Mouse (Mus musculus) lung, embryonic 16.5 days (tissue): ENCODE results near the gene Tagap. TPM values are rescaled to one million over a fixed set of nuclear protein-coding genes. Genes with fewer than 3 reads are reported as not detected.

Experiments
- ATAC-seq: fragments of 200-750 bp; cut with Nextera tagmentation; 2 replicates; pipeline ENCODE4 v1.8.0; 2017; ENCODE audit warnings: low read depth, mild to moderate bottlenecking, moderate library complexity
- H3K27ac ChIP-seq: fragments of 300-500 bp; sonication (generic); 2 replicates; pipeline ENCODE4 v1.5.1; 2014; ENCODE audit warnings: mild to moderate bottlenecking, control low read depth, low read length
- H3K27me3 ChIP-seq: fragments of 300-500 bp; sonication (generic); 2 replicates; pipeline ENCODE4 v1.6.1; 2014; ENCODE audit warnings: low read depth, low read length, mixed read lengths; ENCODE audit not compliant: control insufficient read depth, insufficient read depth
- H3K36me3 ChIP-seq: fragments of 300-500 bp; sonication (generic); 2 replicates; pipeline ENCODE4 v1.6.1; 2014; ENCODE audit warnings: low read length; ENCODE audit not compliant: control insufficient read depth, insufficient read depth
- H3K4me1 ChIP-seq: fragments of 300-500 bp; sonication (generic); replicated peaks from 2 replicates; pipeline ENCODE4 v1.6.1; 2014; ENCODE audit warnings: low read length, mixed read lengths; ENCODE audit not compliant: control insufficient read depth, insufficient read depth
- H3K4me2 ChIP-seq: fragments of 300-500 bp; sonication (generic); 2 replicates; pipeline ENCODE4 v1.6.1; 2014; ENCODE audit warnings: low read depth, low read length, control low read depth
- H3K4me3 ChIP-seq: fragments of 300-500 bp; sonication (generic); 2 replicates; pipeline ENCODE4 v1.5.1; 2014; ENCODE audit warnings: mild to moderate bottlenecking, low read length, control low read depth
- H3K9ac ChIP-seq: fragments of 300-500 bp; sonication (generic); 2 replicates; pipeline ENCODE4 v1.6.1; 2014; ENCODE audit warnings: low read length, control low read depth
- H3K9me3 ChIP-seq: fragments of 300-500 bp; sonication (generic); 2 replicates; pipeline ENCODE4 v1.6.1; 2016; ENCODE audit warnings: low read length; ENCODE audit not compliant: control insufficient read depth
- WGBS: fragments of 180-500 bp; shearing (Covaris S2); extraction: QIAGEN DNeasy Blood & Tissue Kit; methylation state at CpG from one replicate; pipeline ENCODE4 v1.1.7; 2014; 5-methylcytosine and 5-hydroxymethylcytosine counted together
- polyA plus RNA-seq: library from polyadenylated mRNA; unstranded; fragments of >200 nt; fragmentation: Nextera tagmentation; extraction: Ambion mirVana; gene quantifications from 2 replicates; pipeline ENCODE4 v1.2.1, GENCODE M21; 2015

Gene Tagap
- polyA plus RNA-seq = 1.0 and 1.8 TPM in 2 replicates

DNA sequence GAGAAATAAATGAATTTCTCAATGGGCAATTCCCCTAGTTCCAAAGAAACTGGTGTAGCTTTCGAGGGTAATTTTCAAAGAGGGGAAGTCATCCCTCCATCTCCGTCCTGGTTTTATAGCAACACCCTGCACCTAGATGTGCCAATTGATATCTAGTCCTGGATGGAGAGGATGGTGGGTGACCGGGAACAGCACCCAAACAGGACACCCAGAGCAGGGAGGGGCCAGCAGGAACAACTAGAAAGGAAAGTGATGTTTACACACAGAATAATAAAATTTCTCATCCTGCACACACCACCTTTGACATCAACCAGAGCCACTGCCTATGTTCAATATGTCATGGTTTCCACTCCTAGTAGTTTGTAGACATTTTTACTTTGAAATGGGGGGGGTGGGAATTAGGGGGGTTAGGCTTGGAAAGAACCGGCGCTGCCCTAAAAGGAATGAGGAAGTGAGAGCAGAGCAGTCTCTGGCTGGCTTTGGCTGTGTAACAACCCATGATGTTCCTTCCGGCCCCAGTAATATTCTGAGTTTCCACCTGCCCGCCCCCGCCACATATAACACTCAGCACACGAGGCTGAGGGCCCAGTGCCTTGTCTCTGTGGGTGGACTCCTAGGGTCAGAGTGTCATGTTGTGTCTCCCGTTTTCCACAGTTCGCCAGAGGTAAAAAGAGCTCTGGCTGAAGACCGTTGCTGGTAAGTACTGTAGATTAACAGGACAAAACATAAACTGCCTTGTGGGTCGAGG lies at the start of gene Tagap:
Gene Tagap, plus strand, starts transcription at position 588 of the 748 bp plus-strand sequence.
- Histone ChIP-seq H3K9ac (no peak within 1 kb of the TSS), H3K4me3 (no peak within 1 kb of the TSS), H3K27ac (no peak within 1 kb of the TSS), H3K4me1 (peaks cover 14% of the 10 kb centered on the region; the same call in 1 of the 2 replicates), H3K36me3 (no peaks in the 10 kb centered on the region), H3K27me3 (no peaks in the 10 kb centered on the region), H3K9me3 (no peaks in the 10 kb centered on the region), H3K4me2 (no peak within 1 kb of the TSS)
- WGBS = 34% methylated on average over 13 of the region's 13 CpGs
- ATAC-seq = peak; percentile 29; the same call in 1 of the 2 replicates

DNA sequence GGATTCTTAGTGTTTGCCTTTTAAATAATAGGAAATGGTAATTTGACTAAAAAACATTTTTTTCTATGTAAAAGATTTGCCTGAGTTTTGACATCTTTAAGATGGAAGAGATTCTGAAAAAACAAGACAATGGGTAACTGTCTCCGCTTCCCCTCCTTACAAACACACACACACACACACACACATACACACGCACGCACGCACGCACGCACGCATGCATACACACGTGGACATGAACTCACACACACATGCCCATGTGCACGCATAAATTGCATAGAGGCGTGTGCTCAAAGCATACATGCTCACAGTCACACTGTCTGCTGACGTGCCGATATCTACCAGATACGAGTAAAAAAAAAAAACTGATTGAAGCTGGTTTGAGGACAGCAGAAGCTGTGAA lies 49.3 kb upstream of the Tagap start:
- ATAC-seq = no peak
- Histone ChIP-seq H3K9ac (no peak overlapping the region), H3K4me2 (no peak overlapping the region), H3K4me3 (no peak overlapping the region), H3K27me3 (no peaks in the 10 kb centered on the region; the same call in 1 of the 2 replicates), H3K9me3 (no peaks in the 10 kb centered on the region), H3K36me3 (no peaks in the 10 kb centered on the region), H3K4me1 (peaks cover 3% of the 10 kb centered on the region; the same call in 1 of the 2 replicates), H3K27ac (no peak overlapping the region)
- 85% methylated on average over 13 of the region's 13 CpGs for WGBS

DNA sequence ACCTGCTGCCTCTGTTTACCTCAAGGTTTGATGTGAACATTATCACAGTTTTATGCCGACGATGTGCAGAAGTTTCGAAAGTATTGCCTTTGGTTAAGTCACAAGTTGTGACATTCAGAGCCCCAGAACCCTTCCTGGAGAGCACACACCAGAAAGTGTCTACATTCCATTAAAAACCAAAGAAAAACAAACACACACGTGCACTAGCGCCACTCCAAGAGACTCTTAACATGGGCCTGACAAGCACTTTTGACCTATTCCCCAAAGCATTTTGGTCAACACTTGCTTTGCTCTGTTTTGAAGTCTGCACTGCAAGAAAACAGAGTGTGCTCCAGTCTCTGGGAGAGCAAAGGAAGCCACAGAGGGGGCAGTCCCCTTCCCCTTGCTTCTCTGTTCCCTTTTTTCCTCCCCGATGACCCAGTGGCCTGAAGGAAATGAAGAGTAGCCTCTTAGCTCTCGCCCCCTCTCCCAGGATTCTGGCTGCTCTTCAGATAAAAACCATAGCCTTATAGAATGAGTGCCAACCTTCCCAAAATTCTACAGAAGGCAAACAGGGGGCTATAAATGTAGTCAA lies 48.5 kb upstream of the Tagap start:
- H3K4me3 ChIP-seq = no peak overlapping the region
- H3K27me3 ChIP-seq = no peaks in the 10 kb centered on the region; the same call in 1 of the 2 replicates
- H3K9me3 ChIP-seq = no peaks in the 10 kb centered on the region
- H3K27ac ChIP-seq = no peak overlapping the region
- no peak overlapping the region for H3K4me2 ChIP-seq
- no peaks in the 10 kb centered on the region for H3K36me3 ChIP-seq
- ATAC-seq = no peak
- 30% methylated on average over 7 of the region's 7 CpGs for WGBS
- H3K4me1 ChIP-seq = peaks cover 3% of the 10 kb centered on the region; the same call in 1 of the 2 replicates
- no peak overlapping the region for H3K9ac ChIP-seq

DNA sequence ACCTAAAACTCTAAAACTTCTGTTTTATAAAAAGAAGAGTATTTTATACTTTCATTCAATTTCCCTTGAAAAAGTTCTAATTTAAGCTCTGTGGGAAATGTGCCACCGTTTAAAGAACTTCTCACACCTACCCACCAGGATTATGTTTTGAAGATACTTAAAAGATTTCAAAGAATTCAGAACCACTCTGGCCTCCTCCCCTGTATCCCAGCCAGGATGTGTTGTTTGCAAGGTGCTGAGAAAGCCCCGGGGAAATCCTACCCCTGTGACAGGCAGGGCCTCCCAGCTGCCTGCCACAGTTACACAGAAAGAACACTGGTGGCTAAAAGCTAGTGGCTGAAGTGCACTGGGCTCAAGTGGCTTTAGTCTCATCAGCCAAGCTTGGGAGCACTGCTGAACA lies 47.9 kb upstream of the Tagap start:
- H3K27me3 ChIP-seq = no peaks in the 10 kb centered on the region; the same call in 1 of the 2 replicates
- no peak overlapping the region for H3K9ac ChIP-seq
- no peak overlapping the region for H3K4me2 ChIP-seq
- H3K36me3 ChIP-seq = no peaks in the 10 kb centered on the region
- ATAC-seq = no peak
- peaks cover 3% of the 10 kb centered on the region; the same call in 1 of the 2 replicates for H3K4me1 ChIP-seq
- H3K4me3 ChIP-seq = no peak overlapping the region
- H3K9me3 ChIP-seq = no peaks in the 10 kb centered on the region
- no peak overlapping the region for H3K27ac ChIP-seq
- 36% methylated on average over 2 of the region's 2 CpGs for WGBS

DNA sequence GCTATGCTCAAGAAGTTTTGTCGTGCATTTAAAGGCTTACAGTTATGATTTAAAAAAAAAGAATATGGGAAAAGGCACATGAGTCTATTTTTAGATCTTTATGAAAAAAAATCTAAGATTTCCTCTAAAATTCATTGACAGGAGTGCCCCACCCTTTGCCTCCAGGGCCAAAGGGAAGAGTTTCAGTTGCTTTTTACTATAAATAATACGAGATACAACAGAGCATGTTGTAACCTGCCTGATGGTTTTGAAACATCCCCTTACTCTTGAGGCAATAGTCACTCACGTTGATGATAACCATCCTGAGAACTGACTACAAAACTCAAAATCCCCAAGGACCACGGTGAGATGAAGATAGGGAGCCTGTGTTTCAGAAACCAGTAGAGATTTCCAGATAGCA lies 46.3 kb upstream of the Tagap start:
- Histone ChIP-seq H3K36me3 (no peaks in the 10 kb centered on the region), H3K4me3 (no peak overlapping the region), H3K27me3 (no peaks in the 10 kb centered on the region; the same call in 1 of the 2 replicates), H3K9me3 (no peaks in the 10 kb centered on the region), H3K4me2 (no peak overlapping the region), H3K4me1 (peaks cover 4% of the 10 kb centered on the region; the same call in 1 of the 2 replicates), H3K9ac (no peak overlapping the region), H3K27ac (no peak overlapping the region)
- no peak for ATAC-seq
- WGBS = 74% methylated on average over 4 of the region's 4 CpGs

DNA sequence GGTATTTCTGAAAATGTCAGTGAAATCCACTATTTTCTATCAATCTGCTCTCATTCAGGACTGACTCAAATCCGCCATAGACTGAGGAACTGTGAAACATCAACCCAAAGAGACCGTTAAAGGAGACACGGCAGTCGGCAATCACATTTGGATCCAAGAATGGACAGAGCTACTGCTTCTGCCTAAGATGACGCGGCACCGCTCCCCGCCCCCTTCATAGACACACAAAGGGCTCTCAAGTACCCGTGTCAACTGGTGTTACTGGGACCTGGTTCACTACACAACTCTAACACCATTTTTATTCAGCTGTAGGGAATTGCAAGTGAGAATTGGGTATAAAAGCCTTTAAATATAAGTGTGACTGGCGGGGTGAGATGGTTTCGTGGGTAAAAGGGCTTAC lies 42.7 kb upstream of the Tagap start:
- Histone ChIP-seq H3K36me3 (no peaks in the 10 kb centered on the region), H3K4me3 (no peak overlapping the region), H3K27ac (no peak overlapping the region), H3K4me2 (no peak overlapping the region), H3K27me3 (no peaks in the 10 kb centered on the region; the same call in 1 of the 2 replicates), H3K9ac (no peak overlapping the region), H3K9me3 (no peaks in the 10 kb centered on the region), H3K4me1 (peaks cover 2% of the 10 kb centered on the region; the same call in 1 of the 2 replicates)
- WGBS = 84% methylated on average over 11 of the region's 11 CpGs
- ATAC-seq = no peak

DNA sequence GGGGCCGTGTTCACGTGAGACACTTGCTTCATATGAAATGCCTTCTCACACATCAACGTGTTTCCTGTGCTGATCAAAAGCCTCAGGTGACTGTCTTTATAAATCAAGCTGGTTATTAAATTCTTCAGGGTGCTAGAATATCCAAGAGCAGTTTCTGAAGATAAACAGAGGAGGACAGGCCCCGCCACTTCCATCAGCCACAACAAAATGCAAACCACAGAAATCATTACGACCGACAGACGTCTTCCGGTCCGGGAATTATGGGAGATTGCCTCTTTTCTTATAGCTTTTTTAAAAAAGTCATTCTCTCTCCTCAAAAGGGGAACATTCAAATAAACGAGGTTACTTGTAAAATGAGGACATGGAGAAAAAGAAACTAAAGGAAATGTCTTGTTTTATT lies 41.2 kb upstream of the Tagap start:
- H3K36me3 ChIP-seq = no peaks in the 10 kb centered on the region
- WGBS = 63% methylated on average over 10 of the region's 10 CpGs
- no peak overlapping the region for H3K27ac ChIP-seq
- no peak overlapping the region for H3K4me2 ChIP-seq
- H3K4me1 ChIP-seq = peaks cover 2% of the 10 kb centered on the region; the same call in 1 of the 2 replicates
- no peak overlapping the region for H3K9ac ChIP-seq
- H3K9me3 ChIP-seq = no peaks in the 10 kb centered on the region
- H3K4me3 ChIP-seq = no peak overlapping the region
- H3K27me3 ChIP-seq = no peaks in the 10 kb centered on the region; the same call in 1 of the 2 replicates
- no peak for ATAC-seq

DNA sequence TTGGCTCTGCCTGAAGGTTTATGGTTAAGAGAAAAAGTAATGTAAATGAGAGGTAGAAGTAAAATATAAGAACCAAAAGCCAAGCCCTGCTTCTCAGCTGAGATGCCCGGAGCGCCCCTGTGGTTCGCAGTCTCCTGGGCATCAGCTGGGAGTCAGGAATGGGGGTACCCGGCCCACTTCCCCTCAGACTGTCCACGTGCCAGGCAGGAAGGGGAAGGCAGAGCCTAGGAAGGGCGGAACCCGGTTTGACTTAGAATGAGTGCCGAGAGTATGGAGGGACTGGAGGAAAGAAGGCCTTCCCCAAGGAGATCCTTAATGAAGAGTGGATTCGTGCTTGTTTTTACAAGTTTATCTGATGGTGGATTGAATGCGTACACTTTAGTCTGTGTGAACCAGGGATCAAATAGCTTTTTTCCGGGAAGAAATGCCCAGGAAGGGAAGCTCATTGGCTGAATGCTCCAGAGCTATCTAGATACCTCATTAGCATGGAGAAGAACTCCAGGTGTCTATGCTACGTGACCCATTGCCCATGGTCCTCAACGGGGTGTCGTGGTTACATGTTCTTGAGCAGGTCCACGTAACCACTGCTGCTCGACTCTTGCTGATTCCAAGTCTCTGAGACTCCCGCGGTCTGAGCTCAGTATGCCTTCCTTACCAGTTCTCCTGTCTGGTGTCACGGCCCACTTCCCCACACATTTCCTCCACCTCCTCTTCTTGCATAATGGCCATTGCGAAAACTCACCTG lies 38.6 kb upstream of the Tagap start:
- Histone ChIP-seq H3K4me2 (no peak overlapping the region), H3K36me3 (no peaks in the 10 kb centered on the region), H3K9me3 (no peaks in the 10 kb centered on the region), H3K27ac (no peak overlapping the region), H3K27me3 (no peaks in the 10 kb centered on the region), H3K4me3 (no peak overlapping the region), H3K9ac (no peak overlapping the region), H3K4me1 (peaks cover 2% of the 10 kb centered on the region; the same call in 1 of the 2 replicates)
- WGBS = 82% methylated on average over 20 of the region's 20 CpGs
- no peak for ATAC-seq

DNA sequence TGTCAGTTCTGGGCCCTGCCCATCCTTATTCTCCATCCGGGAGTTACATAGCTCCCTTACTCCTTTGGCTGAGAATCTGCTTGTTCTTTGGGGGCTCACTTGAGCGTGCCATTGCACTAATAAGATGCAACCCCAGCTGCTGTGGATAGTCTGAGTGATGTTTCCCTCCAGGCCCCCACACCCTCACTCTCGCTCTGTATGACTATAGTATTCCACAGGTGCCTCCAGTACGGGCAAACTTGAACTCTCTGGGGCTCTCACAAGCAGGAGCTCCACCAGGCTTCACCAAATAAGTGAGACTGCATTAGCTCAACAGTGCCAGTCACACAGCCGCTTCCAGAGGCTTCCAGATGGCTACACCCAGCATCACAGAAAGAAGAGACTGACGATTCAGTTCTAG lies 37.5 kb upstream of the Tagap start:
- H3K36me3 ChIP-seq = no peaks in the 10 kb centered on the region
- no peaks in the 10 kb centered on the region for H3K9me3 ChIP-seq
- H3K27ac ChIP-seq = no peak overlapping the region
- H3K4me1 ChIP-seq = peaks cover 2% of the 10 kb centered on the region; the same call in 1 of the 2 replicates
- no peaks in the 10 kb centered on the region for H3K27me3 ChIP-seq
- H3K4me2 ChIP-seq = no peak overlapping the region
- no peak overlapping the region for H3K4me3 ChIP-seq
- 79% methylated on average over 6 of the region's 6 CpGs for WGBS
- ATAC-seq = no peak
- H3K9ac ChIP-seq = no peak overlapping the region
